ENCODE assay signal across 26 mouse cellular contexts in genomic region chr14:16806155-16806554, GRCm38 (mm10). TPM values are rescaled to one million over a fixed set of nuclear protein-coding genes. Genes with fewer than 3 reads are reported as not detected.
DNase-seq lines count a peak whose midpoint lies in the region; ATAC-seq and TF ChIP-seq lines count a peak whose summit lies in the region.
"Had no signal": no experiment of that assay in that cellular context is flagged by ENCODE, and none has a peak within 500 bp of the region (broad histone marks: within the 10 kb centered on the region; RNA-seq: fewer than 3 reads in every experiment).

No protein-coding gene starts in this region.

- no peak for TF ChIP-seq CTCF in kidney, adult 2 months (conservative IDR thresholded peaks at IDR 0.05; ENCODE audit: insufficient read depth, insufficient read length, low read depth, low read length)
- no peak for TF ChIP-seq CTCF in liver, postnatal 0 days (IDR thresholded peaks at IDR 0.05; ENCODE audit: low read depth)

- peak; percentile 68 for TF ChIP-seq EP300 in liver, postnatal 0 days (IDR thresholded peaks at IDR 0.05; ENCODE audit: low read depth)

- no peak overlapping the region for H3K4me3 ChIP-seq in kidney, adult 2 months (ENCODE audit: insufficient read depth, low read depth, low read length)
- no peak overlapping the region for H3K4me3 ChIP-seq in kidney, embryonic 15.5 days (replicated peaks)
- no peak overlapping the region for H3K4me3 ChIP-seq in liver, embryonic 13.5 days (replicated peaks)
- no peak overlapping the region for H3K4me3 ChIP-seq in liver, embryonic 12.5 days
- H3K4me3 ChIP-seq in megakaryocyte, embryonic 14.5 days (replicated peaks) = peak overlapping the region; percentile 57
- no peak overlapping the region for H3K4me3 ChIP-seq in liver, postnatal 0 days (ENCODE audit: low read depth, low read length)
- H3K4me3 ChIP-seq: embryonic facial prominence, embryonic 10.5 days; embryonic facial prominence, embryonic 13.5 days; erythroblast, embryonic 14.5 days; forebrain, embryonic 12.5 days; forebrain, embryonic 15.5 days; heart, embryonic 12.5 days; hindbrain, embryonic 12.5 days had no signal

- no peak for ATAC-seq in kidney, embryonic 15.5 days (replicated peaks; ENCODE audit: low FRiP score)
- ATAC-seq in liver, embryonic 13.5 days (ENCODE audit: low read depth) = no peak
- no peak for ATAC-seq in liver, embryonic 12.5 days
- ATAC-seq in megakaryocyte, adult 5-6 weeks (ENCODE audit: poor library complexity, severe bottlenecking) = no peak
- peak; percentile 25; the same call in 1 of the 2 replicates for ATAC-seq in liver, postnatal 0 days
- ATAC-seq: CD4-positive, CD25-positive, alpha-beta regulatory T cell, adult 4 months; forebrain, embryonic 15.5 days had no signal

- no peak overlapping the region for H3K27ac ChIP-seq in kidney, adult 2 months (ENCODE audit: insufficient read depth, low read depth, low read length)
- no peak overlapping the region for H3K27ac ChIP-seq in kidney, embryonic 15.5 days
- H3K27ac ChIP-seq in liver, embryonic 13.5 days = 0 out of 2 replicates have a peak overlapping the region, but pooled peaks have one; percentile 29
- no peak overlapping the region for H3K27ac ChIP-seq in liver, embryonic 12.5 days
- no peak overlapping the region for H3K27ac ChIP-seq in liver, postnatal 0 days (ENCODE audit: low read depth)
- H3K27ac ChIP-seq: embryonic facial prominence, embryonic 10.5 days; embryonic facial prominence, embryonic 13.5 days; forebrain, embryonic 12.5 days; forebrain, embryonic 15.5 days; hindbrain, embryonic 12.5 days had no signal

- peak; percentile 15 for DNase-seq in kidney, adult 2 months
- DNase-seq in liver, embryonic 13.5 days = no peak
- no peak for DNase-seq in liver, postnatal 0 days
- DNase-seq in thymus, postnatal 25 days = no peak
- DNase-seq: adrenal gland, adult 2 months; adrenal gland, postnatal 14 days; cerebellum, adult 11 months; cerebellum, adult 2 months; cerebellum, adult 9-11 months; cerebellum, postnatal 25 days; embryo, embryonic 11 days; gastrocnemius, postnatal 25 days; heart, adult 18-20 months had no signal

- H3K9ac ChIP-seq in kidney, embryonic 15.5 days = no peak overlapping the region
- H3K9ac ChIP-seq in liver, embryonic 13.5 days = no peak overlapping the region
- no peak overlapping the region for H3K9ac ChIP-seq in liver, embryonic 12.5 days
- no peak overlapping the region for H3K9ac ChIP-seq in liver, postnatal 0 days (replicated peaks)
- H3K9ac ChIP-seq: embryonic facial prominence, embryonic 13.5 days; forebrain, embryonic 12.5 days; forebrain, embryonic 15.5 days; heart, embryonic 12.5 days; hindbrain, embryonic 12.5 days had no signal

- TF ChIP-seq POLR2A in kidney, adult 2 months (IDR thresholded peaks at IDR 0.05; ENCODE audit: low read depth, low read length) = no peak

- no peaks in the 10 kb centered on the region for H3K36me3 ChIP-seq in kidney, adult 2 months (ENCODE audit: control insufficient read depth, insufficient read depth, low read length)
- no peaks in the 10 kb centered on the region for H3K36me3 ChIP-seq in kidney, embryonic 15.5 days
- H3K36me3 ChIP-seq in liver, embryonic 13.5 days = no peaks in the 10 kb centered on the region
- H3K36me3 ChIP-seq in liver, embryonic 12.5 days = no peaks in the 10 kb centered on the region
- peaks cover 5% of the 10 kb centered on the region for H3K36me3 ChIP-seq in megakaryocyte, embryonic 14.5 days (replicated peaks; ENCODE audit: low read length)
- H3K36me3 ChIP-seq in liver, postnatal 0 days (replicated peaks; ENCODE audit: insufficient read depth, low read length) = no peaks in the 10 kb centered on the region
- H3K36me3 ChIP-seq: embryonic facial prominence, embryonic 10.5 days; embryonic facial prominence, embryonic 13.5 days; forebrain, embryonic 12.5 days; forebrain, embryonic 15.5 days; heart, embryonic 12.5 days; hindbrain, embryonic 12.5 days had no signal

- WGBS in kidney, adult 2 months = 75% methylated on average over 3 of the region's 3 CpGs
- 73% methylated on average over 3 of the region's 3 CpGs for WGBS in kidney, embryonic 15.5 days
- 23% methylated on average over 3 of the region's 3 CpGs for WGBS in liver, embryonic 13.5 days (ENCODE audit: insufficient replicate concordance)
- 26% methylated on average over 3 of the region's 3 CpGs for WGBS in liver, embryonic 12.5 days (ENCODE audit: insufficient replicate concordance)
- 38% methylated on average over 3 of the region's 3 CpGs for WGBS in liver, postnatal 0 days (ENCODE audit: insufficient replicate concordance)

- no peaks in the 10 kb centered on the region for H3K27me3 ChIP-seq in kidney, adult 2 months (replicated peaks; ENCODE audit: control insufficient read depth, insufficient read depth, low read length)
- no peaks in the 10 kb centered on the region for H3K27me3 ChIP-seq in kidney, embryonic 15.5 days
- no peaks in the 10 kb centered on the region for H3K27me3 ChIP-seq in liver, embryonic 13.5 days
- no peaks in the 10 kb centered on the region for H3K27me3 ChIP-seq in liver, embryonic 12.5 days (replicated peaks)
- no peaks in the 10 kb centered on the region for H3K27me3 ChIP-seq in megakaryocyte, embryonic 14.5 days (replicated peaks)
- H3K27me3 ChIP-seq in liver, postnatal 0 days (ENCODE audit: insufficient read depth, low read length) = no peaks in the 10 kb centered on the region
- H3K27me3 ChIP-seq: embryonic facial prominence, embryonic 13.5 days; forebrain, embryonic 12.5 days; forebrain, embryonic 15.5 days; heart, embryonic 12.5 days; hindbrain, embryonic 12.5 days had no signal

- H3K4me1 ChIP-seq in kidney, adult 2 months (ENCODE audit: control insufficient read depth, insufficient read depth, low read length) = no peaks in the 10 kb centered on the region
- H3K4me1 ChIP-seq in kidney, embryonic 15.5 days = no peaks in the 10 kb centered on the region
- no peaks in the 10 kb centered on the region for H3K4me1 ChIP-seq in liver, embryonic 13.5 days (replicated peaks)
- H3K4me1 ChIP-seq in liver, embryonic 12.5 days = no peaks in the 10 kb centered on the region
- H3K4me1 ChIP-seq in megakaryocyte, embryonic 14.5 days = peaks cover 41% of the 10 kb centered on the region
- H3K4me1 ChIP-seq in liver, postnatal 0 days (ENCODE audit: insufficient read depth) = no peaks in the 10 kb centered on the region
- H3K4me1 ChIP-seq: embryonic facial prominence, embryonic 10.5 days; embryonic facial prominence, embryonic 13.5 days; forebrain, embryonic 12.5 days; forebrain, embryonic 15.5 days; heart, embryonic 12.5 days; hindbrain, embryonic 12.5 days had no signal

- H3K9me3 ChIP-seq in kidney, embryonic 15.5 days (replicated peaks) = no peaks in the 10 kb centered on the region
- H3K9me3 ChIP-seq in liver, embryonic 13.5 days (replicated peaks) = no peaks in the 10 kb centered on the region
- H3K9me3 ChIP-seq in liver, embryonic 12.5 days (replicated peaks) = no peaks in the 10 kb centered on the region
- H3K9me3 ChIP-seq in megakaryocyte, embryonic 14.5 days = peaks cover 7% of the 10 kb centered on the region; the same call in 1 of the 2 replicates
- no peaks in the 10 kb centered on the region for H3K9me3 ChIP-seq in liver, postnatal 0 days (ENCODE audit: low read length)
- H3K9me3 ChIP-seq: embryonic facial prominence, embryonic 10.5 days; embryonic facial prominence, embryonic 13.5 days; forebrain, embryonic 12.5 days; forebrain, embryonic 15.5 days; heart, embryonic 12.5 days; hindbrain, embryonic 12.5 days had no signal

- H3K4me2 ChIP-seq in kidney, embryonic 15.5 days = no peak overlapping the region
- no peak overlapping the region for H3K4me2 ChIP-seq in liver, embryonic 13.5 days
- H3K4me2 ChIP-seq in liver, embryonic 12.5 days = no peak overlapping the region
- no peak overlapping the region for H3K4me2 ChIP-seq in liver, postnatal 0 days (ENCODE audit: low read depth, low read length)
- H3K4me2 ChIP-seq: embryonic facial prominence, embryonic 13.5 days; forebrain, embryonic 12.5 days; forebrain, embryonic 15.5 days; heart, embryonic 12.5 days; hindbrain, embryonic 12.5 days had no signal

RNA-seq across cellular contexts. Expression of gene Rarb, which starts 12.8 kb away (rescaled TPM):
- 7.5 and 10.7 TPM in 2 replicates for polyA plus RNA-seq in kidney, adult 2 months (2012; rRNA removed)
- polyA plus RNA-seq in kidney, embryonic 15.5 days (2015; fragmentation: Nextera tagmentation; extraction: Ambion mirVana) = 29.5 and 33.6 TPM in 2 replicates
- polyA plus RNA-seq in liver, embryonic 13.5 days (2015; fragmentation: Nextera tagmentation; extraction: Ambion mirVana) = 2.4 and 3.0 TPM in 2 replicates
- 7.6 and 8.2 TPM in 2 replicates for polyA plus RNA-seq in liver, embryonic 12.5 days (2016; fragmentation: Nextera tagmentation; extraction: Ambion mirVana)
- polyA plus RNA-seq in megakaryocyte, embryonic 14.5 days (2012; ENCODE audit: insufficient read depth, low replicate concordance) = not detected in 2 replicates
- total RNA-seq in megakaryocyte, adult 5-6 weeks (2015) = not detected in 2 replicates
- total RNA-seq in megakaryocyte, adult 5-6 weeks (2017) = 0.11 TPM in 1 of 2 replicates, not detected in the other
- polyA plus RNA-seq in liver, postnatal 0 days (2015; fragmentation: Nextera tagmentation; extraction: Ambion mirVana) = 2.1 and 2.2 TPM in 2 replicates
- total RNA-seq: MEL had no signal
- polyA plus RNA-seq: CD4-positive, CD25-positive, alpha-beta regulatory T cell, adult 4 months; erythroblast, embryonic 14.5 days had no signal
